Mouse (Mus musculus): ENCODE results near the gene L2hgdh.

GRCm38 (mm10) chr12:69683537-69683936, 41.1 kb downstream of the L2hgdh start:
- TF ChIP-seq GATA1 (IDR thresholded peaks at IDR 0.05; ENCODE audit: low read length) (no peak), TAL1 (IDR thresholded peaks at IDR 0.05; ENCODE audit: low read length) (no peak)

Data from erythroblast, embryonic 14.5 days (primary cell).